21 mouse cellular contexts compared by ENCODE assay signal in the genomic region with DNA sequence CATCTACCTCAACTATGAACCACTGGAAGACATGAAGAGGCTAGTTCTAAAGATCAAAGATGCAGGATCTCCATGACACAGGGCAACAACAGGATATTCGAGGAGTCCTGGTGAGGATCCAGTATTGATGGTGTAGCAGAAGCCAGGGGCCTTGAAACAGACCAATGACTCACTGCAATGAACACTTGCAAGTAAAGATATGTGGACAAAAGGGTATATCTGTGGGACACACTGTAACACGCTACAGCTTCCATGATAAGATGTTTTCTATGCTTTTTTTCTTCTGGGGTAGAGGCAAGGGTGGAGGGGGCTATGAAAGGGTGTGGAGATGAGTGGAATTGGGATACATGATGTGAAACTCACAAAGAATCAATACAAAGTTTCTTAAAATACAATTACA. TPM values are rescaled to one million over a fixed set of nuclear protein-coding genes. Genes with fewer than 3 reads are reported as not detected.
A peak's percentile ranks its signal among the peaks of the same experiment; 100 is the strongest.
DNase-seq lines count a peak whose midpoint lies in the region; ATAC-seq and TF ChIP-seq lines count a peak whose summit lies in the region.
"Had no signal": no experiment of that assay in that cellular context is flagged by ENCODE, and none has a peak within 500 bp of the region (broad histone marks: within the 10 kb centered on the region; RNA-seq: fewer than 3 reads in every experiment).

No protein-coding gene starts in this region.

- peak; percentile 83 for DNase-seq in heart, adult 11 months
- DNase-seq in heart, adult 8-10 months (ENCODE audit: low spot score), result no peak
- peak; percentile 12 for DNase-seq in MEL (ENCODE audit: low read depth, low spot score)
- DNase-seq in c-Kit-positive CD71-positive TER-119-positive erythroid progenitor cells, embryonic 14.5 days (ENCODE audit: low spot score), result peak; percentile 26
- no peak for DNase-seq in neural tube, embryonic 10.5 days (ENCODE audit: extremely low spot score, low spot score)
- DNase-seq: cerebellum, adult 11 months; cerebellum, adult 8-10 months; cerebellum, postnatal 14 days; embryo, embryonic 11 days; heart, adult 2 months had no signal

- H3K4me2 ChIP-seq in liver, embryonic 16.5 days (ENCODE audit: low read depth, low read length), result no peak overlapping the region
- H3K4me2 ChIP-seq: embryonic facial prominence, embryonic 15.5 days; forebrain, embryonic 15.5 days; heart, embryonic 12.5 days; hindbrain, embryonic 14.5 days had no signal

- peaks cover 0 to 29% of the 10 kb centered on the region in 2 experiments; a peak in 3 of 4 replicates for H3K36me3 ChIP-seq in MEL (ENCODE audit: control insufficient read depth in 1 of 2, insufficient read depth in 2 of 2, low read length in 2 of 2)
- H3K36me3 ChIP-seq in liver, embryonic 16.5 days (ENCODE audit: control insufficient read depth, insufficient read depth), result no peaks in the 10 kb centered on the region
- H3K36me3 ChIP-seq: forebrain, embryonic 15.5 days had no signal

- no peak for TF ChIP-seq CTCF in MEL (IDR thresholded peaks at IDR 0.05 in 2 of 3, conservative IDR thresholded peaks at IDR 0.05 in 1 of 3; ENCODE audit: control insufficient read depth in 1 of 3, insufficient read depth in 1 of 3, low read depth in 2 of 3, low read length in 3 of 3, poor library complexity in 1 of 3, severe bottlenecking in 1 of 3)

- 33% methylated on average over 2 of the region's 2 CpGs for WGBS in liver, embryonic 16.5 days (ENCODE audit: insufficient replicate concordance)

- peak; percentile 24; the same call in 1 of the 2 replicates for ATAC-seq in liver, embryonic 16.5 days (ENCODE audit: low read depth)
- ATAC-seq: forebrain, embryonic 15.5 days had no signal

- no peak overlapping the region for H3K27ac ChIP-seq in MEL (ENCODE audit: control insufficient read depth, low read depth, low read length)
- H3K27ac ChIP-seq in liver, embryonic 16.5 days (ENCODE audit: low read length), result no peak overlapping the region
- H3K27ac ChIP-seq: embryonic facial prominence, embryonic 15.5 days; forebrain, embryonic 10.5 days; forebrain, embryonic 15.5 days; heart, adult 2 months; hindbrain, embryonic 10.5 days; hindbrain, embryonic 14.5 days had no signal

- TF ChIP-seq EP300 in MEL (IDR thresholded peaks at IDR 0.05; ENCODE audit: low read depth in 1 of 2, low read length in 2 of 2), result 0 out of 4 replicates have a peak, but pooled peaks have one; percentile 30 to 38

- no peaks in the 10 kb centered on the region for H3K27me3 ChIP-seq in MEL (ENCODE audit: control insufficient read depth in 1 of 2, insufficient read depth in 2 of 2, low read length in 2 of 2)
- H3K27me3 ChIP-seq in liver, embryonic 16.5 days (ENCODE audit: control insufficient read depth, insufficient read depth, low read depth, low read length), result no peaks in the 10 kb centered on the region
- H3K27me3 ChIP-seq: CH12.LX; embryonic facial prominence, embryonic 15.5 days; forebrain, embryonic 15.5 days; heart, embryonic 12.5 days had no signal

- no peak for TF ChIP-seq RAD21 in MEL (IDR thresholded peaks at IDR 0.05; ENCODE audit: low read depth, low read length)

- H3K4me1 ChIP-seq in MEL (ENCODE audit: control insufficient read depth in 1 of 2, insufficient read depth in 2 of 2, low read length in 2 of 2), result peaks cover 7 to 25% of the 10 kb centered on the region in 2 experiments
- H3K4me1 ChIP-seq in liver, embryonic 16.5 days (ENCODE audit: control insufficient read depth, low read depth, low read length), result no peaks in the 10 kb centered on the region; the same call in 1 of the 2 replicates
- H3K4me1 ChIP-seq: embryonic facial prominence, embryonic 15.5 days; hindbrain, embryonic 10.5 days had no signal

- no peak for TF ChIP-seq POLR2A in MEL (IDR thresholded peaks at IDR 0.05; ENCODE audit: control insufficient read depth in 1 of 2, insufficient read depth in 1 of 2, low read depth in 1 of 2, low read length in 2 of 2, poor library complexity in 1 of 2)

- H3K9me3 ChIP-seq in MEL (replicated peaks; ENCODE audit: insufficient read depth, low read length), result no peaks in the 10 kb centered on the region
- H3K9me3 ChIP-seq in liver, embryonic 16.5 days (replicated peaks; ENCODE audit: control insufficient read depth, low read length), result no peaks in the 10 kb centered on the region
- H3K9me3 ChIP-seq: embryonic facial prominence, embryonic 15.5 days; forebrain, embryonic 10.5 days; forebrain, embryonic 15.5 days; heart, embryonic 12.5 days; hindbrain, embryonic 10.5 days had no signal

- no peaks in the 10 kb centered on the region for H3K79me2 ChIP-seq in MEL (ENCODE audit: control insufficient read depth, insufficient read depth, low read length, poor library complexity)

- no peak overlapping the region for H3K4me3 ChIP-seq in MEL (ENCODE audit: control insufficient read depth in 1 of 2, insufficient read depth in 1 of 2, low read depth in 2 of 2, low read length in 2 of 2)
- H3K4me3 ChIP-seq in liver, embryonic 16.5 days (ENCODE audit: low read depth, low read length), result no peak overlapping the region
- H3K4me3 ChIP-seq: embryonic facial prominence, embryonic 15.5 days; erythroblast, embryonic 14.5 days; forebrain, embryonic 10.5 days; forebrain, embryonic 15.5 days; heart, adult 2 months; heart, embryonic 12.5 days; hindbrain, embryonic 10.5 days had no signal

- H3K9ac ChIP-seq in MEL (ENCODE audit: control insufficient read depth, low read depth, low read length, poor library complexity, severe bottlenecking), result no peak overlapping the region
- H3K9ac ChIP-seq in liver, embryonic 16.5 days (ENCODE audit: low read depth, low read length), result no peak overlapping the region
- H3K9ac ChIP-seq: embryonic facial prominence, embryonic 15.5 days; forebrain, embryonic 15.5 days; heart, embryonic 12.5 days; hindbrain, embryonic 14.5 days had no signal

TF ChIP-seq in MEL, 35 proteins besides CTCF, POLR2A, EP300 and RAD21:
- no peak for TF ChIP-seq CHD2 (IDR thresholded peaks at IDR 0.05; ENCODE audit: low read length)
- no peak for TF ChIP-seq ZC3H11A (IDR thresholded peaks at IDR 0.05; ENCODE audit: low read depth, low read length)
- no peak for TF ChIP-seq SMC3 (IDR thresholded peaks at IDR 0.05; ENCODE audit: low read depth, low read length)
- TF ChIP-seq ZMIZ1 (IDR thresholded peaks at IDR 0.05; ENCODE audit: low read depth, low read length), result no peak
- no peak for TF ChIP-seq JUND (IDR thresholded peaks at IDR 0.05; ENCODE audit: low read depth, low read length)
- TF ChIP-seq USF1 (IDR thresholded peaks at IDR 0.05; ENCODE audit: low read depth, low read length), result no peak
- TF ChIP-seq GATA1 (IDR thresholded peaks at IDR 0.05; ENCODE audit: low read depth, low read length), result 0 out of 2 replicates have a peak, but pooled peaks have one; percentile 32
- no peak for TF ChIP-seq POLR2AphosphoS2 (IDR thresholded peaks at IDR 0.05; ENCODE audit: low read length)
- no peak for TF ChIP-seq CHD1 (IDR thresholded peaks at IDR 0.05; ENCODE audit: low read depth, low read length)
- TF ChIP-seq TAL1 (IDR thresholded peaks at IDR 0.05; ENCODE audit: low read length), result peak; percentile 33
- TF ChIP-seq USF2 (IDR thresholded peaks at IDR 0.05; ENCODE audit: borderline replicate concordance in 1 of 2, insufficient read depth in 1 of 2, low read depth in 1 of 2, low read length in 2 of 2), result no peak
- TF ChIP-seq ETS1 (IDR thresholded peaks at IDR 0.05; ENCODE audit: low read depth, low read length), result no peak
- TF ChIP-seq MAZ (IDR thresholded peaks at IDR 0.05; ENCODE audit: low read depth, low read length), result no peak
TF ChIP-seq in MEL: peak in this region for 2.

RNA-seq across cellular contexts. Expression of a gene that starts 36.9 kb away (rescaled TPM):
- 10 to 100 TPM in 3 of 4 experiments, 1 to 10 TPM in 1; 9.2 to 12.0 (median 11.0) TPM for total RNA-seq in heart, adult 8-10 months (2022)
- 11.8 and 12.2 TPM in 2 replicates for total RNA-seq in MEL (2012; rRNA removed)
- 1 to 10 TPM in 1 of 2 experiments, not detected in 1; 9.2 TPM for polyA plus RNA-seq in MEL (2012; ENCODE audit: insufficient read depth in 1 of 2, insufficient read length in 2 of 2, low read depth in 1 of 2, low replicate concordance in 2 of 2, missing spikeins in 1 of 2)
- 5.8 and 6.0 TPM in 2 replicates for polyA plus RNA-seq in liver, embryonic 16.5 days (2015; fragmentation: Nextera tagmentation; extraction: Ambion mirVana)

RNA-seq across cellular contexts. Expression of a gene that starts 58.9 kb away (rescaled TPM):
- total RNA-seq in heart, adult 8-10 months (2022), result not detected
- total RNA-seq in MEL (2012; rRNA removed), result not detected in 2 replicates
- polyA plus RNA-seq in MEL (2012; ENCODE audit: insufficient read depth in 1 of 2, insufficient read length in 2 of 2, low read depth in 1 of 2, low replicate concordance in 2 of 2, missing spikeins in 1 of 2), result under 1 TPM in 1 of 2 experiments, not detected in 1; 0.04 TPM
- polyA plus RNA-seq in liver, embryonic 16.5 days (2015; fragmentation: Nextera tagmentation; extraction: Ambion mirVana), result 0.19 and 0.92 TPM in 2 replicates
- total RNA-seq: gastrocnemius, adult 8-10 months; heart, adult 2 months; heart, postnatal 25 days had no signal
- polyA plus RNA-seq: erythroblast, embryonic 14.5 days had no signal

Comparison
In these comparisons a context has a peak if more than half of its experiments do, and no peak if none do; other contexts are left out.
1. DNase-seq: peak in heart, adult 11 months (single experiment), MEL (single experiment) and c-Kit-positive CD71-positive TER-119-positive erythroid progenitor cells, embryonic 14.5 days (single experiment); none in heart, adult 8-10 months (single experiment) and neural tube, embryonic 10.5 days (single experiment).